Mouse (Mus musculus) layer of hippocampus, adult 18-20 months (tissue): ENCODE measurements around the gene Ern1. TPM values are rescaled to one million over a fixed set of nuclear protein-coding genes. Genes with fewer than 3 reads are reported as not detected.

Source experiments
- DNase-seq, 2 experiments: peaks; one replicate each; pipeline ENCODE4 v3.0.0; 2022; ENCODE audit warnings: low spot score in 2 of 2
- total RNA-seq, 2 experiments: library from RNA; stranded (reverse); gene quantifications; 2 replicates each; pipeline ENCODE4 v1.2.3; 2021

The Ern1 gene
- total RNA-seq, 2 experiments from 2014 or later = 10.0 TPM

- DNase-seq = no peak
Observed at GRCm38 (mm10) chr11:106350853-106351252, 136.8 kb downstream of the Ern1 start.

DNA sequence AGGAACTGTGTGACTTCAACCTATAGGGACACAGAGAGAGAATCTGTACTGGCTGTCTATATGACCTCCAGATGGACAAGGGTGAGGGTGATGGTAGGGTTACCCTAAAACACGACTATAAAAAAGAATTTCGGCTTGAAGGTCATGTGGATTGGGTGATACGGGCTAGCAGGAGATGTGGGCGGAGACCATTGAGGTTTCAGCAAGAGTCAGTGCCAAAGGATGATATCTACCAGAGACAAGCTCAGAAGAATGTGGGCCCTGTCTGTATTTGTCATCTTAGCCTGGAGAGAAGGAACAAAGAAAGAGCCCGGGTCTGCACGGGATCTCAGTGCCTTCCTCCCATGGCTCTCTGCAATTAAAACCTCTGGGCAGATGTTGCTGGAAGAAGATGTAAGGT is 137.9 kb downstream of the Ern1 start:
- no peak for DNase-seq

GRCm38 (mm10) chr11:106344910-106345309 is 142.7 kb downstream of the Ern1 start:
- DNase-seq = no peak

Other genes with a start within 250 kb of the Ern1 start
- 10 to 100 TPM; 26.2 to 31.1 TPM for gene Ftsj3, start 231.8 kb downstream of the Ern1 start, total RNA-seq
- 100 to 1,000 TPM; 189 to 196 TPM for gene Psmc5, start 231.7 kb downstream of the Ern1 start, total RNA-seq
- gene Smarcd2, start 214.9 kb downstream of the Ern1 start, total RNA-seq = 10 to 100 TPM; 23.9 to 26.3 TPM
- gene Tcam1, start 211.2 kb downstream of the Ern1 start, total RNA-seq = under 1 TPM; 0.13 to 0.15 TPM
- gene Gh, start 186.0 kb downstream of the Ern1 start, total RNA-seq = not detected
- not detected for gene Cd79b, start 173.1 kb downstream of the Ern1 start, total RNA-seq
- gene Scn4a, start 134.6 kb downstream of the Ern1 start, total RNA-seq = under 1 TPM in 1 of 2 experiments, not detected in 1; 0.05 TPM
- not detected for gene Prr29, start 122.4 kb downstream of the Ern1 start, total RNA-seq
- gene Icam2, start 99.8 kb downstream of the Ern1 start, total RNA-seq = 1 to 10 TPM; 2.4 to 3.1 TPM
- 100 to 1,000 TPM; 146 to 158 TPM for gene Tex2, start 125.6 kb upstream of the Ern1 start, total RNA-seq